Mouse (Mus musculus): ENCODE data around the gene Sh3tc1. TPM values are rescaled to one million over a fixed set of nuclear protein-coding genes. Genes with fewer than 3 reads are reported as not detected.
A peak's percentile ranks its signal among the peaks of the same experiment; 100 is the strongest.

The Sh3tc1 gene
- polyA plus RNA-seq, 1 experiment from 2014 or later: 2.9 TPM

GRCm38 (mm10) chr5:35717455-35717854, 22.3 kb downstream of the Sh3tc1 start:
- no peak overlapping the region for H3K4me2 ChIP-seq (ENCODE audit: low read depth, low read length)
- DNase-seq (ENCODE audit: low spot score) (no peak), ATAC-seq (replicated peaks; ENCODE audit: insufficient number of reproducible peaks, low FRiP score, low TSS enrichment, low read depth) (no peak)
- no peaks in the 10 kb centered on the region for H3K36me3 ChIP-seq (replicated peaks; ENCODE audit: control insufficient read depth, insufficient read depth, low read depth, low read length)
- H3K9me3 ChIP-seq (replicated peaks; ENCODE audit: control insufficient read depth, low read length): no peaks in the 10 kb centered on the region
- no peak overlapping the region for H3K4me3 ChIP-seq (ENCODE audit: low read depth, low read length)
- no peaks in the 10 kb centered on the region for H3K4me1 ChIP-seq (ENCODE audit: control insufficient read depth, insufficient read depth, low read length)
- H3K27me3 ChIP-seq (ENCODE audit: control insufficient read depth, insufficient read depth, low read length): no peaks in the 10 kb centered on the region
- 75% methylated on average over 5 of the region's 5 CpGs for WGBS
- no peak overlapping the region for H3K27ac ChIP-seq (replicated peaks; ENCODE audit: low read depth, low read length)
- H3K9ac ChIP-seq (replicated peaks; ENCODE audit: low read length): no peak overlapping the region

GRCm38 (mm10) chr5:35713649-35714354, 26.0 kb downstream of the Sh3tc1 start:
- Histone ChIP-seq H3K27ac (replicated peaks; ENCODE audit: low read depth, low read length) (no peak overlapping the region), H3K36me3 (replicated peaks; ENCODE audit: control insufficient read depth, insufficient read depth, low read depth, low read length) (no peaks in the 10 kb centered on the region), H3K9me3 (replicated peaks; ENCODE audit: control insufficient read depth, low read length) (no peaks in the 10 kb centered on the region), H3K4me1 (ENCODE audit: control insufficient read depth, insufficient read depth, low read length) (no peaks in the 10 kb centered on the region), H3K9ac (replicated peaks; ENCODE audit: low read length) (no peak overlapping the region), H3K27me3 (ENCODE audit: control insufficient read depth, insufficient read depth, low read length) (no peaks in the 10 kb centered on the region), H3K4me3 (ENCODE audit: low read depth, low read length) (no peak overlapping the region), H3K4me2 (ENCODE audit: low read depth, low read length) (no peak overlapping the region)
- 49% methylated on average over 13 of the region's 13 CpGs for WGBS
- peak; percentile 90 for DNase-seq (ENCODE audit: low spot score)
- ATAC-seq (replicated peaks; ENCODE audit: insufficient number of reproducible peaks, low FRiP score, low TSS enrichment, low read depth): peak; percentile 85

- ATAC-seq (replicated peaks; ENCODE audit: insufficient number of reproducible peaks, low FRiP score, low TSS enrichment, low read depth): no peak
These were observed 27.3 kb downstream of the Sh3tc1 start for GRCm38 (mm10) chr5:35712517-35712916.

GRCm38 (mm10) chr5:35710931-35711330, 28.9 kb downstream of the Sh3tc1 start:
- no peaks in the 10 kb centered on the region for H3K36me3 ChIP-seq (replicated peaks; ENCODE audit: control insufficient read depth, insufficient read depth, low read depth, low read length)
- 71% methylated on average over 3 of the region's 3 CpGs for WGBS

More at GRCm38 (mm10) chr5:35712517-35712916, 27.3 kb downstream of the Sh3tc1 start:
- WGBS: 66% methylated on average over 5 of the region's 5 CpGs
- H3K36me3 ChIP-seq (replicated peaks; ENCODE audit: control insufficient read depth, insufficient read depth, low read depth, low read length): no peaks in the 10 kb centered on the region
- H3K4me1 ChIP-seq (ENCODE audit: control insufficient read depth, insufficient read depth, low read length): no peaks in the 10 kb centered on the region
- H3K9me3 ChIP-seq (replicated peaks; ENCODE audit: control insufficient read depth, low read length): no peaks in the 10 kb centered on the region
- H3K9ac ChIP-seq (replicated peaks; ENCODE audit: low read length): no peak overlapping the region
- no peak overlapping the region for H3K27ac ChIP-seq (replicated peaks; ENCODE audit: low read depth, low read length)
- H3K27me3 ChIP-seq (ENCODE audit: control insufficient read depth, insufficient read depth, low read length): no peaks in the 10 kb centered on the region
- DNase-seq (ENCODE audit: low spot score): no peak
- H3K4me3 ChIP-seq (ENCODE audit: low read depth, low read length): no peak overlapping the region
- no peak overlapping the region for H3K4me2 ChIP-seq (ENCODE audit: low read depth, low read length)

DNA sequence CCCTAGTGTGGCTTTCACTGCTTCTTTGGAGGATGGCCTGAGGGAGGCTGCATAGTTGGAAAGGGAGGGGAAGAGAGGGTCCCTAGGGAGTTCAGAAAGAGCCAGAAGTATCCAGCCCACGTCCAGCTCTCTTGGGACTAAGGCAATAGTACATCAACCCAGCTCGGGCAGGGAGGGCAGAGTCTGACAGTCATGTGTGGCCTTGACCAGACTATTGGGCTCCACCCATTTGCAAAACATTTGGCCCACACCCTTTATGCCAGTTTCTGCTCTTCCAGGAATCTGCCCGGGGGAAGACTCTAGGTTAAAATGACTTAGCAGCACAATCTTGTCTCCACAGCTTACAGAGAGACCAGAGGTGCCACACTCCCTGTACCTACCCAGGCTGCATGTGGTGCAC, 29.3 kb downstream of the Sh3tc1 start:
- Histone ChIP-seq H3K27me3 (ENCODE audit: control insufficient read depth, insufficient read depth, low read length) (no peaks in the 10 kb centered on the region), H3K9ac (replicated peaks; ENCODE audit: low read length) (no peak overlapping the region), H3K36me3 (replicated peaks; ENCODE audit: control insufficient read depth, insufficient read depth, low read depth, low read length) (no peaks in the 10 kb centered on the region), H3K27ac (replicated peaks; ENCODE audit: low read depth, low read length) (no peak overlapping the region), H3K4me3 (ENCODE audit: low read depth, low read length) (no peak overlapping the region), H3K9me3 (replicated peaks; ENCODE audit: control insufficient read depth, low read length) (no peaks in the 10 kb centered on the region), H3K4me2 (ENCODE audit: low read depth, low read length) (no peak overlapping the region), H3K4me1 (ENCODE audit: control insufficient read depth, insufficient read depth, low read length) (no peaks in the 10 kb centered on the region)
- WGBS: 56% methylated on average over 3 of the region's 3 CpGs
- DNase-seq (ENCODE audit: low spot score): no peak
- no peak for ATAC-seq (replicated peaks; ENCODE audit: insufficient number of reproducible peaks, low FRiP score, low TSS enrichment, low read depth)

More at GRCm38 (mm10) chr5:35710931-35711330, 28.9 kb downstream of the Sh3tc1 start:
- no peak for ATAC-seq (replicated peaks; ENCODE audit: insufficient number of reproducible peaks, low FRiP score, low TSS enrichment, low read depth)
- H3K4me3 ChIP-seq (ENCODE audit: low read depth, low read length): no peak overlapping the region
- H3K9ac ChIP-seq (replicated peaks; ENCODE audit: low read length): no peak overlapping the region
- H3K27me3 ChIP-seq (ENCODE audit: control insufficient read depth, insufficient read depth, low read length): no peaks in the 10 kb centered on the region
- H3K4me1 ChIP-seq (ENCODE audit: control insufficient read depth, insufficient read depth, low read length): no peaks in the 10 kb centered on the region
- DNase-seq (ENCODE audit: low spot score): no peak
- H3K9me3 ChIP-seq (replicated peaks; ENCODE audit: control insufficient read depth, low read length): no peaks in the 10 kb centered on the region
- no peak overlapping the region for H3K27ac ChIP-seq (replicated peaks; ENCODE audit: low read depth, low read length)
- H3K4me2 ChIP-seq (ENCODE audit: low read depth, low read length): no peak overlapping the region

- Histone ChIP-seq H3K4me2 (ENCODE audit: low read depth, low read length) (no peak overlapping the region), H3K36me3 (replicated peaks; ENCODE audit: control insufficient read depth, insufficient read depth, low read depth, low read length) (no peaks in the 10 kb centered on the region), H3K9me3 (replicated peaks; ENCODE audit: control insufficient read depth, low read length) (no peaks in the 10 kb centered on the region), H3K4me1 (ENCODE audit: control insufficient read depth, insufficient read depth, low read length) (no peaks in the 10 kb centered on the region), H3K27me3 (ENCODE audit: control insufficient read depth, insufficient read depth, low read length) (no peaks in the 10 kb centered on the region), H3K9ac (replicated peaks; ENCODE audit: low read length) (no peak overlapping the region), H3K4me3 (ENCODE audit: low read depth, low read length) (no peak overlapping the region), H3K27ac (replicated peaks; ENCODE audit: low read depth, low read length) (no peak overlapping the region)
- ATAC-seq (replicated peaks; ENCODE audit: insufficient number of reproducible peaks, low FRiP score, low TSS enrichment, low read depth) (no peak), DNase-seq (ENCODE audit: low spot score) (no peak)
- WGBS: 89% methylated on average over 3 of the region's 3 CpGs
These were observed 34.4 kb downstream of the Sh3tc1 start for GRCm38 (mm10) chr5:35705411-35705810.

GRCm38 (mm10) chr5:35703814-35704213, 36.0 kb downstream of the Sh3tc1 start:
- H3K4me1 ChIP-seq (ENCODE audit: control insufficient read depth, insufficient read depth, low read length): no peaks in the 10 kb centered on the region
- WGBS: 87% methylated on average over 4 of the region's 4 CpGs
- no peak overlapping the region for H3K9ac ChIP-seq (replicated peaks; ENCODE audit: low read length)
- no peak overlapping the region for H3K4me2 ChIP-seq (ENCODE audit: low read depth, low read length)
- ATAC-seq (replicated peaks; ENCODE audit: insufficient number of reproducible peaks, low FRiP score, low TSS enrichment, low read depth) (no peak), DNase-seq (ENCODE audit: low spot score) (no peak)
- no peaks in the 10 kb centered on the region for H3K36me3 ChIP-seq (replicated peaks; ENCODE audit: control insufficient read depth, insufficient read depth, low read depth, low read length)
- no peak overlapping the region for H3K27ac ChIP-seq (replicated peaks; ENCODE audit: low read depth, low read length)
- no peaks in the 10 kb centered on the region for H3K27me3 ChIP-seq (ENCODE audit: control insufficient read depth, insufficient read depth, low read length)
- no peaks in the 10 kb centered on the region for H3K9me3 ChIP-seq (replicated peaks; ENCODE audit: control insufficient read depth, low read length)
- no peak overlapping the region for H3K4me3 ChIP-seq (ENCODE audit: low read depth, low read length)

DNA sequence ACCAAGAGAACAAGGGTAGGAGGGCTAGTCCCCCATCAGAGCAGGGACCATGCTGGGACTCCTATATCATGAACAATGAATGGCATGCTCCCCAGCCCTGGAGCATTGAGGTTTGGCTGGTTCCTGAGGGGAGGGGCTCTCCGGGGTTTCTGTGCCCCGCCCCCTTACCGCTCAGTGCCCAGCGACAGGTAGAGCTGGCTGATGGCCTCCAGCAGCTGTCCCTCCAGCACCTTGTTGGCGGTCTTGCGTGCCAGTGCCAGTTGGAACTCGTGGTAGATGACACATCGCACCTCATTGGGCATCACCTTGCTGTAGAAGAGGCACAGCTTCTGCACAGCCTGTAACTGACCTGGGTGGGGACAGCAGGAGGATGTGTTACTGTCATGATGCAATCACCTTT, 36.6 kb downstream of the Sh3tc1 start:
- H3K4me1 ChIP-seq (ENCODE audit: control insufficient read depth, insufficient read depth, low read length): no peaks in the 10 kb centered on the region
- DNase-seq (ENCODE audit: low spot score) (no peak), ATAC-seq (replicated peaks; ENCODE audit: insufficient number of reproducible peaks, low FRiP score, low TSS enrichment, low read depth) (no peak)
- H3K4me2 ChIP-seq (ENCODE audit: low read depth, low read length): no peak overlapping the region
- H3K9me3 ChIP-seq (replicated peaks; ENCODE audit: control insufficient read depth, low read length): no peaks in the 10 kb centered on the region
- H3K4me3 ChIP-seq (ENCODE audit: low read depth, low read length): no peak overlapping the region
- H3K27ac ChIP-seq (replicated peaks; ENCODE audit: low read depth, low read length): no peak overlapping the region
- no peaks in the 10 kb centered on the region for H3K27me3 ChIP-seq (ENCODE audit: control insufficient read depth, insufficient read depth, low read length)
- 93% methylated on average over 8 of the region's 8 CpGs for WGBS
- H3K9ac ChIP-seq (replicated peaks; ENCODE audit: low read length): no peak overlapping the region
- H3K36me3 ChIP-seq (replicated peaks; ENCODE audit: control insufficient read depth, insufficient read depth, low read depth, low read length): no peaks in the 10 kb centered on the region

All from embryonic facial prominence, embryonic 11.5 days (tissue).